Mouse (Mus musculus) lung, postnatal 0 days (tissue): ENCODE measurements around the gene Itpkc.

Experiments used
- CTCF ChIP-seq: IDR thresholded peaks from 2 replicates; pipeline ENCODE4 v1.5.1; 2016; ENCODE audit warnings: antibody characterized with exemption, mild to moderate bottlenecking
- EP300 ChIP-seq: IDR thresholded peaks from 2 replicates; pipeline ENCODE4 v1.6.1; 2016; ENCODE audit warnings: antibody characterized with exemption, mild to moderate bottlenecking, control low read depth

GRCm38 (mm10) chr7:27164112-27164947, 64.1 kb downstream of the Itpkc start:
- TF ChIP-seq CTCF: no peak
- no peak for TF ChIP-seq EP300
